Mouse (Mus musculus) CH12.LX (cell line): ENCODE measurements around the gene Gstt1.

Experiments used
- CTCF ChIP-seq, 2 experiments: IDR thresholded peaks in 1 of 2; conservative IDR thresholded peaks in 1 of 2; 2 replicates each; pipeline ENCODE4 v1.5.1; 2011 to 2012; ENCODE audit warnings: low read depth in 2 of 2, low read length in 2 of 2, improper control_type of control experiment in 1 of 2, inconsistent platforms in 1 of 2, mild to moderate bottlenecking in 1 of 2, moderate library complexity in 1 of 2
- EP300 ChIP-seq: IDR thresholded peaks from 2 replicates; pipeline ENCODE4 v1.6.1; 2011; ENCODE audit warnings: low read length, improper control_type of control experiment
- GABPA ChIP-seq: IDR thresholded peaks from 2 replicates; pipeline ENCODE4 v1.6.1; 2012; ENCODE audit warnings: low read depth, low read length, improper control_type of control experiment, inconsistent platforms; ENCODE audit not compliant: insufficient replicate concordance
- JUN ChIP-seq: IDR thresholded peaks from 2 replicates; pipeline ENCODE4 v1.6.1; 2011; ENCODE audit warnings: low read depth, mild to moderate bottlenecking, low read length, improper control_type of control experiment, moderate library complexity; ENCODE audit not compliant: insufficient read depth
- JUND ChIP-seq: conservative IDR thresholded peaks from 2 replicates; pipeline ENCODE4 v1.6.1; 2011; ENCODE audit warnings: low read depth, low read length, improper control_type of control experiment
- KAT2A ChIP-seq: IDR thresholded peaks from 2 replicates; pipeline ENCODE4 v1.6.1; 2012; ENCODE audit warnings: low read length, improper control_type of control experiment, inconsistent platforms; ENCODE audit not compliant: insufficient replicate concordance
- MAFK ChIP-seq: IDR thresholded peaks from 2 replicates; pipeline ENCODE4 v1.6.1; 2011; ENCODE audit warnings: low read length, improper control_type of control experiment; ENCODE audit not compliant: insufficient replicate concordance
- MAX ChIP-seq: IDR thresholded peaks from 2 replicates; pipeline ENCODE4 v1.6.1; 2011; ENCODE audit warnings: low read length, improper control_type of control experiment
- MXI1 ChIP-seq: IDR thresholded peaks from 2 replicates; pipeline ENCODE4 v1.6.1; 2011; ENCODE audit warnings: mild to moderate bottlenecking, low read depth, low read length, improper control_type of control experiment
- POLR2A ChIP-seq: IDR thresholded peaks from 2 replicates; pipeline ENCODE4 v1.6.1; 2011; ENCODE audit warnings: low read depth, mild to moderate bottlenecking, improper control_type of control experiment, low read length
- RCOR1 ChIP-seq: conservative IDR thresholded peaks from 2 replicates; pipeline ENCODE4 v1.6.1; 2012; ENCODE audit warnings: low read depth, mild to moderate bottlenecking, inconsistent platforms, low read length, improper control_type of control experiment
- ZC3H11A ChIP-seq: IDR thresholded peaks from 2 replicates; pipeline ENCODE4 v1.6.1; 2012; ENCODE audit warnings: low read depth, mild to moderate bottlenecking, inconsistent platforms, low read length, improper control_type of control experiment
- ZMIZ1 ChIP-seq: IDR thresholded peaks from 2 replicates; pipeline ENCODE4 v1.6.1; 2012; ENCODE audit warnings: low read depth, mild to moderate bottlenecking, inconsistent platforms, low read length, improper control_type of control experiment
- ZNF384 ChIP-seq: IDR thresholded peaks from 2 replicates; pipeline ENCODE4 v1.6.1; 2012; ENCODE audit warnings: low read depth, low read length, improper control_type of control experiment, inconsistent platforms

DNA sequence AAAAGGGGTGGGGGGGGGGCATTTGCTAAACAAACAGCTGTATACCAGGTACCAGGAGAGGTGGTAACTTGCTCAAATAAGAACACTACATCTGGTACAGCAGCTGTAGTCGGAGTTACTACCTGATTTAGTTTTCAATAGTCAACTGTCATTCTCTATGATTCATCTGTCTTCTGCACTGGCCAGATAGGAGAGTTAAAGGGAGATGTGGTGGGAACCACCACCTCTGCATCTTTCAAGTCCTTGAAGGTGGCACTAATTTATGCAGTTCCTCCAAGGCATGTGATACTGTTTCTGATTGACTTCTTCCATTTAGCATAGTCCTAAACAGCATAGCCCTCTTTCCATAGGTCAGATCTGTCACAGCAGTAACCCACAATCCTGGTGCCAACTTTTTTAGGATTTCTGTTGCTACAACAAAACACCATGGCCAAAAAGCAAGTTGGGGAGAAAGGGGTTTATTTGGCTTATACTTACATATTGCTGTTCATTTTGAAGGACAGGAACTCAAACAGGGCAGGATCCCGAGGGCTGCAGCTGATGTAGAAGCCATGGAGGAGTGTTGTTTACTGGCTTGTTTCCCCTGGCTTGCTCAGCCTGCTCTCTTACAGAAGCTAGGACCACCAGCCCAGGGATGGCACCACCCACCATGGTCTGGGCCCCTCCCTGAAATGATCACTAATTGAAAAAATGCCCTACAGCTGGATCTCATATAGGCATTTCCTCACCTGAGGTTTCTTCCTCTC, 31.3 kb upstream of the Gstt1 start:
- TF ChIP-seq POLR2A (peak; percentile 66), MXI1 (no peak; the same call in 1 of the 2 replicates), ZC3H11A (no peak), JUND (no peak), EP300 (peak; percentile 40; the same call in 1 of the 2 replicates), KAT2A (no peak), MAFK (no peak), CTCF (conservative IDR thresholded peaks at IDR 0.05 in 1 of 2, IDR thresholded peaks at IDR 0.05 in 1 of 2; ENCODE audit: low read depth in 2 of 2, low read length in 2 of 2) (no peak), MAX (no peak), ZNF384 (no peak), JUN (no peak), GABPA (no peak), RCOR1 (no peak), ZMIZ1 (peak; percentile 61; the same call in 1 of the 2 replicates)
